Mouse (Mus musculus) limb, embryonic 15.5 days (tissue): ENCODE measurements around the gene Camk1d. TPM values are rescaled to one million over a fixed set of nuclear protein-coding genes. Genes with fewer than 3 reads are reported as not detected.

Source experiments
- ATAC-seq: fragments of 200-750 bp; cut with Nextera tagmentation; 2 replicates; pipeline ENCODE4 v1.8.0; 2017; ENCODE audit warnings: low read depth, moderate TSS enrichment; ENCODE audit not compliant: insufficient number of reproducible peaks, low FRiP score, low TSS enrichment
- H3K27ac ChIP-seq: fragments of 300-500 bp; sonication (generic); 2 replicates; pipeline ENCODE4 v1.5.1; 2015; ENCODE audit warnings: moderate library complexity, mild to moderate bottlenecking, inconsistent platforms
- H3K27me3 ChIP-seq: fragments of 300-500 bp; sonication (generic); 2 replicates; pipeline ENCODE4 v1.6.1; 2015; ENCODE audit warnings: inconsistent platforms
- H3K36me3 ChIP-seq: fragments of 300-500 bp; sonication (generic); 2 replicates; pipeline ENCODE4 v1.6.1; 2015; ENCODE audit warnings: inconsistent platforms
- H3K4me1 ChIP-seq: fragments of 300-500 bp; sonication (generic); 2 replicates; pipeline ENCODE4 v1.6.1; 2015; ENCODE audit warnings: inconsistent platforms
- H3K4me2 ChIP-seq: fragments of 300-500 bp; sonication (generic); 2 replicates; pipeline ENCODE4 v1.6.1; 2015; ENCODE audit warnings: mild to moderate bottlenecking, inconsistent platforms
- H3K4me3 ChIP-seq: fragments of 300-500 bp; sonication (generic); 2 replicates; pipeline ENCODE4 v1.5.1; 2015; ENCODE audit warnings: mild to moderate bottlenecking, inconsistent platforms
- H3K9ac ChIP-seq: fragments of 300-500 bp; sonication (generic); 2 replicates; pipeline ENCODE4 v1.6.1; 2015; ENCODE audit warnings: inconsistent platforms
- H3K9me3 ChIP-seq: fragments of 300-500 bp; sonication (generic); 2 replicates; pipeline ENCODE4 v1.6.1; 2016; ENCODE audit warnings: inconsistent platforms
- WGBS: fragments of 180-500 bp; shearing (Covaris S2); methylation state at CpG from one replicate; pipeline ENCODE4 v1.1.7; 2015; 5-methylcytosine and 5-hydroxymethylcytosine counted together
- polyA plus RNA-seq: library from polyadenylated mRNA; unstranded; fragments of >200 nt; fragmentation: Nextera tagmentation; extraction: Ambion mirVana; gene quantifications from 2 replicates; pipeline ENCODE4 v1.2.1, GENCODE M21; 2015

The Camk1d gene
- polyA plus RNA-seq, 1 experiment from 2014 or later, result 8.4 TPM

GRCm38 (mm10) chr2:5707871-5708733, 6.2 kb downstream of the Camk1d start:
- H3K4me1 ChIP-seq, result peaks cover 4% of the 10 kb centered on the region; the same call in 1 of the 2 replicates
- H3K36me3 ChIP-seq, result no peaks in the 10 kb centered on the region
- H3K27ac ChIP-seq, result no peak overlapping the region
- H3K4me2 ChIP-seq, result no peak overlapping the region
- WGBS, result 65% methylated on average over 10 of the region's 10 CpGs
- ATAC-seq, result no peak
- peaks cover 19% of the 10 kb centered on the region for H3K27me3 ChIP-seq
- H3K9ac ChIP-seq, result no peak overlapping the region
- no peaks in the 10 kb centered on the region for H3K9me3 ChIP-seq
- no peak overlapping the region for H3K4me3 ChIP-seq

GRCm38 (mm10) chr2:5706618-5707017, 7.7 kb downstream of the Camk1d start:
- Histone ChIP-seq H3K9me3 (no peaks in the 10 kb centered on the region), H3K4me3 (no peak overlapping the region), H3K36me3 (no peaks in the 10 kb centered on the region), H3K9ac (no peak overlapping the region), H3K4me1 (no peaks in the 10 kb centered on the region), H3K27me3 (peaks cover 4% of the 10 kb centered on the region), H3K27ac (no peak overlapping the region), H3K4me2 (no peak overlapping the region)
- ATAC-seq, result no peak
- 76% methylated on average over 4 of the region's 4 CpGs for WGBS

DNA sequence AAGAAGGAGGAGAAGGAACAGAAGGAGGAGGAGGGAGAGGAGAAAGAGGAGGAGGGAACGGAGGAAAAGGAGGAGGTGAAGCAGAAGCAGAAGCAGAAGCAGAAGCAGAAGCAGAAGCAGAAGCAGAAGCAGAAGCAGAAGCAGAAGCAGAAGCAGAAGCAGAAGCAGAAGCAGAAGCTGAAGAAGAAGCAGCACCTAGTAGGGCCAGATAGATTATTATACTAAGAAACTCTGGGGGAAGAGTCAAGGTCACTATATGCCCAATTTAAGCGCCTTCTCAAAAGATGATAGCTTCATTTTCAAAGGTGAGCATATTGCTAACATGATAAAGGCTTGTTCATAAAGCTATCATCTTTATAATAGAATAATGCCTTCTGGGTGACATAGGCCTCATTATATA, 11.9 kb downstream of the Camk1d start:
- Histone ChIP-seq H3K4me2 (no peak overlapping the region), H3K27ac (no peak overlapping the region), H3K4me1 (no peaks in the 10 kb centered on the region), H3K4me3 (no peak overlapping the region), H3K9ac (no peak overlapping the region), H3K9me3 (no peaks in the 10 kb centered on the region), H3K27me3 (no peaks in the 10 kb centered on the region), H3K36me3 (no peaks in the 10 kb centered on the region)
- 82% methylated on average over 2 of the region's 2 CpGs for WGBS
- ATAC-seq, result no peak

DNA sequence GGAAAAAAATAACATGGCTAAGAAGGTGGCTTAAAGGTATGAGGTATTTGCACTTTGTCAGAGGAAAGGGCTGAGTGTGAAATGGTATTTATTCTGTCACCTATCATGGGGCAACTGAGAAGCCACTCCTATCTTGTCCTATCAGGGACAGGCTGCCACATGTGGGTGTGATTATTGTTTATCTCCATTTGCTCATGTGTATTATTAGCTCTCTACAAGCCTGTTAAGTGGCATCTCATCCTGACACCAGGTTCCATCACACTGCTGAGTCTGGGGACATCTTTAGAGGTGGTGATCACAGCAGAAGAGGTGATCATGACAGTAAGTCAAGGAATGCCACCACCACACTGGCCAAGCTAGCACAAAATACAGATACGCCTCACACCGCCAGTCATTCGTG, 13.4 kb downstream of the Camk1d start:
- ATAC-seq, result no peak
- 94% methylated on average over 3 of the region's 3 CpGs for whole genome bisulfite sequencing
- H3K4me2 ChIP-seq, result no peak overlapping the region
- no peaks in the 10 kb centered on the region for H3K4me1 ChIP-seq
- H3K27ac ChIP-seq, result no peak overlapping the region
- H3K9ac ChIP-seq, result no peak overlapping the region
- H3K9me3 ChIP-seq, result no peaks in the 10 kb centered on the region
- H3K4me3 ChIP-seq, result no peak overlapping the region
- H3K27me3 ChIP-seq, result no peaks in the 10 kb centered on the region
- H3K36me3 ChIP-seq, result no peaks in the 10 kb centered on the region

DNA sequence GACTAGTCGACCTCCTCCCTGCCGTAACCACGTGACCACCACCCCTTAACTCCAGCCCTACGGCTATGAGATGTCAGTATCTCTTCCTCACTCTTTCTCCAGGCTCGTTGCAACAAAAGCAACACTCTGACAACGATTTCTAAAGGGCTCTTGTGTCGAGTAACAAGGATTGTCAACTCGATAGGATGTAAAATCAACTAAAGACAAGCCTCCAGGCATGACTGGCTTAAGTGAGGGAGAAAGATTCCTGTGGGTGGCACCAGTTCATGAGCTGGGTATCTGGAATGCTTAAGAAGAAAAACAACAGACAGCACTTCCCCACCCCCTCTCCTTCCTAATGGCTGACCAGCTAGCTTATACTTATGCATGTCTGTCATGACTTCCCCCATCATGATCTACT, 15.9 kb downstream of the Camk1d start:
- Histone ChIP-seq H3K27ac (no peak overlapping the region), H3K4me1 (no peaks in the 10 kb centered on the region), H3K9ac (no peak overlapping the region), H3K4me3 (no peak overlapping the region), H3K4me2 (no peak overlapping the region), H3K27me3 (no peaks in the 10 kb centered on the region), H3K9me3 (no peaks in the 10 kb centered on the region), H3K36me3 (no peaks in the 10 kb centered on the region)
- WGBS, result 68% methylated on average over 8 of the region's 8 CpGs
- ATAC-seq, result no peak

- Histone ChIP-seq H3K27me3 (no peaks in the 10 kb centered on the region), H3K9ac (no peak overlapping the region), H3K4me3 (no peak overlapping the region), H3K36me3 (no peaks in the 10 kb centered on the region), H3K9me3 (no peaks in the 10 kb centered on the region), H3K27ac (no peak overlapping the region), H3K4me1 (no peaks in the 10 kb centered on the region), H3K4me2 (no peak overlapping the region)
- no peak for ATAC-seq
- WGBS, result 66% methylated on average over 9 of the region's 9 CpGs
Measured at GRCm38 (mm10) chr2:5694094-5694493, 20.2 kb downstream of the Camk1d start.

DNA sequence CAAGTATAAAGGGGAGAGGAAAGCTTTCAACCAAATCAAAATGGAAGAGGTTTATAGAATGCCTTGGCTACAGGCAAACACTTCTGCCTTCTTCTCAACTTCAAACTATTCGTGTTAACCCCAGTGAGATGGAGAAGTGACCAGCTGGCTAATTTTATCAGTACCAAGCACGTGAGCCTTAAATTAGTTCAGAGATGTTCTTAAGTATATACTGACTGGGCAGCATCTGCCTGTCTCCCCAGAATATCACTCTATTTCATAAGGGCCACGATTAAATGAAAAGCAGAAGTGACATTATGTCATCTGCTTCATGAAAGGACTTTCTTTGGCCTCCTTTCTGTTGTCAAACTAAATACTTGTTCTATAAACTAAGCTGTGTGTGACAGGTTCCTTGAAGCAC, 22.6 kb downstream of the Camk1d start:
- Histone ChIP-seq H3K36me3 (no peaks in the 10 kb centered on the region), H3K27ac (no peak overlapping the region), H3K4me2 (no peak overlapping the region), H3K4me3 (no peak overlapping the region), H3K27me3 (no peaks in the 10 kb centered on the region), H3K9ac (no peak overlapping the region), H3K4me1 (no peaks in the 10 kb centered on the region), H3K9me3 (no peaks in the 10 kb centered on the region)
- no peak for ATAC-seq
- WGBS, result 78% methylated on average over 3 of the region's 3 CpGs

GRCm38 (mm10) chr2:5683366-5683765, 30.9 kb downstream of the Camk1d start:
- H3K9ac ChIP-seq, result no peak overlapping the region
- ATAC-seq, result no peak
- 91% methylated on average over 4 of the region's 4 CpGs for WGBS
- H3K27me3 ChIP-seq, result no peaks in the 10 kb centered on the region
- no peaks in the 10 kb centered on the region for H3K4me1 ChIP-seq
- no peaks in the 10 kb centered on the region for H3K9me3 ChIP-seq
- no peak overlapping the region for H3K27ac ChIP-seq
- H3K36me3 ChIP-seq, result no peaks in the 10 kb centered on the region
- no peak overlapping the region for H3K4me2 ChIP-seq
- no peak overlapping the region for H3K4me3 ChIP-seq

GRCm38 (mm10) chr2:5681909-5682308, 32.4 kb downstream of the Camk1d start:
- 77% methylated on average over 8 of the region's 8 CpGs for WGBS
- H3K4me2 ChIP-seq, result no peak overlapping the region

DNA sequence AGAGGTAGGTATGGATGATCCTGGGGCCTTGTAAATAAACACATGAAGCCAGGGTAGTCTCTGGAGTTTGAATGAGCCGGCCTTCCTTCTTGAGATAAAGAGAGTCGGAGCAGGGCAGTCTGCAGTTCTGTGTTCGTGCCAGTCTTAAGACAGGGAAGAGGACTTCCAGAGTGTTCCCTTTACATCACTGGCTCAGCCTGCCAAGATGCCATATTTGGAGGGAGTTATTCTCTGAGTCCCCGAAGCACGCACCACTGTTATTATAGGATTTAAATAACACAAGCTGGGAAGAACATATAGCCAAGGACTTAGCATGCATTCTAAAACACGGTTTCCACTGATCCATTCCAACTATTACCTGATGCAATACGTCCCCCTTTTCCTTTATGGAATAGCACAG, 33.0 kb downstream of the Camk1d start:
- no peak for ATAC-seq
- H3K4me1 ChIP-seq, result peaks cover 5% of the 10 kb centered on the region
- H3K27me3 ChIP-seq, result no peaks in the 10 kb centered on the region
- H3K27ac ChIP-seq, result no peak overlapping the region
- H3K36me3 ChIP-seq, result no peaks in the 10 kb centered on the region
- H3K9me3 ChIP-seq, result no peaks in the 10 kb centered on the region
- no peak overlapping the region for H3K4me2 ChIP-seq
- 68% methylated on average over 7 of the region's 7 CpGs for WGBS
- H3K4me3 ChIP-seq, result no peak overlapping the region
- H3K9ac ChIP-seq, result no peak overlapping the region

More at GRCm38 (mm10) chr2:5681909-5682308, 32.4 kb downstream of the Camk1d start:
- H3K4me1 ChIP-seq, result no peaks in the 10 kb centered on the region
- H3K9me3 ChIP-seq, result no peaks in the 10 kb centered on the region
- no peaks in the 10 kb centered on the region for H3K36me3 ChIP-seq
- H3K9ac ChIP-seq, result no peak overlapping the region
- H3K4me3 ChIP-seq, result no peak overlapping the region
- no peaks in the 10 kb centered on the region for H3K27me3 ChIP-seq
- no peak for ATAC-seq
- H3K27ac ChIP-seq, result no peak overlapping the region

GRCm38 (mm10) chr2:5679055-5679454, 35.3 kb downstream of the Camk1d start:
- Histone ChIP-seq H3K4me2 (no peak overlapping the region), H3K9me3 (no peaks in the 10 kb centered on the region), H3K27me3 (no peaks in the 10 kb centered on the region), H3K36me3 (no peaks in the 10 kb centered on the region), H3K4me3 (no peak overlapping the region), H3K27ac (no peak overlapping the region), H3K9ac (no peak overlapping the region), H3K4me1 (peaks cover 14% of the 10 kb centered on the region)
- no peak for ATAC-seq
- 65% methylated on average over 2 of the region's 2 CpGs for WGBS

GRCm38 (mm10) chr2:5677472-5677871, 36.8 kb downstream of the Camk1d start:
- peaks cover 18% of the 10 kb centered on the region for H3K4me1 ChIP-seq
- H3K27ac ChIP-seq, result no peak overlapping the region
- no peak overlapping the region for H3K4me3 ChIP-seq
- no peak for ATAC-seq
- H3K27me3 ChIP-seq, result no peaks in the 10 kb centered on the region
- H3K9ac ChIP-seq, result no peak overlapping the region
- no peaks in the 10 kb centered on the region for H3K36me3 ChIP-seq
- H3K9me3 ChIP-seq, result no peaks in the 10 kb centered on the region
- 63% methylated on average over 2 of the region's 2 CpGs for WGBS
- no peak overlapping the region for H3K4me2 ChIP-seq
